Mouse (Mus musculus): ENCODE results near the gene Gm10337.

The Gm10337 gene

DNA sequence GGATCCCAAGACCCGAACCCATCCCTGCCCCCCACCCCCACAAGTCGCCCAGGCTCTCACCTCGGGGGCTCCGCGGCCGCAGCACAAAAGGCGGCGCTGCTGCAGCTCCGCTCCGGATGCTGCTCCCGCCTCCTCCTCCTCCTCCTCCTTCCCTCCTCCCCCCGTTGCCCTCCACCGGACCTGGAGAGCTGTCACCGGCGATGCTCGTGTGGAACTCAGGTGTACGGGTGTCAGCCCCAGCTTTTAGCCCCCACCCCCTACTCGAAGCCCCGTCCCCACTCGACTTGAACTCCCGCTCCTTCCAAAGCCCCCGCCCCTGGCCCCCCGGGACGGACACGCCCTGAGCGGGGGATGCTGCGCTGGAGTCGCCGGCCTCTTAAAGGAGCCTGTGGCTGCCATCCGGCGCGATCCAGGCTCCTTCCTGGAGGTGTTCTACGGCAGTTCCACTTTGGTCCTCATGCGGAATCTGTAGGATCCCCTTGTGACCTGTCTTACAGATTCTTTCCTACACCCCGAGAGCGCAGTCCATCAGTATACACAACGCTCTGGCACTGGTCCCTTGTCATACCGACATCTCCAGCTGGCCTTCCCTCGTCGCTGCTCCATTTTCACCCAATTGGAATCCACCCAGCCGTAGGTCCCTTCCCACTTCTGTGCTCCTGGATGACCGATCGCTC lies 13.3 kb downstream of the Gm10337 start, which contains the start of gene Map3k12:
Gene Map3k12, minus strand, starts transcription at position 337 of the 677 bp plus-strand sequence.
- peak; percentile 73 for DNase-seq (ENCODE audit: low spot score)

DNA sequence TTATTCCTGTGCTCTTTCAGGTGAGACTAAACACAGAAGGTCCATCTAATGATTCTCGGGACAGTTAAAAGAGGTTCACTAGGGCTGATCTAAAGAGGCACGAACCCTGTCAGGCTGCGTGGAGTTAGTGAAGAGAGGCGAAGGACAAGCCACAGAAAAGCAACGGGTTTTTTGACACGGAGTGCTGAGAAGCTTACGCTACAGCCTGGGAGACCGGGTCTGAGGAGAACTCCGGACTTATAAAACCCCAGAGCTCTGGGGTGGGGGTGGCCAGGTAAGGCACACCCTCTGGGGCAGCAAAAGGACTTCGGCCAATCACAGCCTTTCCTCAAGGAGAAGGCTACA lies 14.1 kb downstream of the Gm10337 start:
- DNase-seq (ENCODE audit: low spot score), result no peak

DNA sequence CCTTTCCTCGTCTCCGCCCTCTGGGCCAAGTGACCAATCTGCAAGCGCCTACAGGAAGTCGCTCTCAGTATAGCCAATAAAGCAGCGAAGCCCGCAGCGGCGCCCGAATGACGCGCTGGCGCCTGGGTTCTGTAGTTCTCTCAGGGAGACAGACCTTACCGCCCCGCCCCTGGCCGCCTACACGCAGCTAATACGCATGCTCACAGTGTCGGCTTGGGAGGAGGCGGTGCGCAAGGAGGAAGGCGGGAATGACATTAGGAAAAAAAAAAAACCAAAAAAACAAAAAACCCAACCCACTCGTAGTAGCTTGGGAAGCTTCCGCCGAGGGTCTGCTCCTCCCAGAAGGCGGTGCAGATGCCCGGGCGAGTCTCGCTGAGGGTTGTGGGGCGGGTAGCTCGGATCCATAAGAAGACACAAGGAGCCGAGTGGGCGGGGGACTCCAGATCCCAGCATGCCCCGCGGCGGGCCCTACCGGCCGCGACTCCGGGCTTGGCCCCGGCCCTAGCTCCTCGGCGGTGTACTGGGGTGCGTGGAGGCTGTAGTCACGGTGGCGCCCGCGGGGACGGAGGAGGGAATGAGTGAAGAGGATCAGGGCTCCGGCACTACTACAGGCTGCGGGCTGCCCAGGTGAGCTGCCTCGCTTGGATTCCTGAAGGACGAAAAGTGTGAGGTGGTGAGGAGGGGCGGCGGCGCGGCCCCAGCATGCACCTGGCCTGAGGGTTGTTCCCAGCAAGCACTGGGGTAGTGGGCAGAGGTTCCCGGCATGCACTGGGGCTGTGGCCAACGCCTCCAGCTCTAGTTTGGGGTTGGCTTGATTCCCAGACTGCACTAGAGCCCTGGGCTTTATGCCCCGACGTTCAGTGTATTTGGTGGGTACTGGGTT lies 14.7 kb downstream of the Gm10337 start, which contains the start of gene Tarbp2:
Gene Tarbp2, plus strand, starts transcription at position 217 of the 883 bp plus-strand sequence.
- peak; percentile 100 for DNase-seq (ENCODE audit: low spot score)

DNA sequence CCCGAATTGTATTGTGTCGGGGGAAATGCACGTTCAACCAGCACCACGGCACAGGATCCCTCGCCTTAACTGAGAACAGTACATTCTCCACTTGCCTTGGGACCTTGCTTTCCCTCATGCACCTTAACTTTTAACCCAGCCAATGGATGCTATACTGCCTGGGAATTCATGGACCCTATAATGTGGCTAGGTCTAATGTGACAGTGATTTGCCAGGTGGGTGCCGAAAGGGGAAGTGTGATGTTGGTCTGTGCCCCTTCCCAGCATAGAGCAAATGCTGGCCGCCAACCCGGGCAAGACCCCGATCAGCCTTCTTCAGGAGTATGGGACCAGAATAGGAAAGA lies 15.3 kb downstream of the Gm10337 start:
- DNase-seq (ENCODE audit: low spot score), result no peak

DNA sequence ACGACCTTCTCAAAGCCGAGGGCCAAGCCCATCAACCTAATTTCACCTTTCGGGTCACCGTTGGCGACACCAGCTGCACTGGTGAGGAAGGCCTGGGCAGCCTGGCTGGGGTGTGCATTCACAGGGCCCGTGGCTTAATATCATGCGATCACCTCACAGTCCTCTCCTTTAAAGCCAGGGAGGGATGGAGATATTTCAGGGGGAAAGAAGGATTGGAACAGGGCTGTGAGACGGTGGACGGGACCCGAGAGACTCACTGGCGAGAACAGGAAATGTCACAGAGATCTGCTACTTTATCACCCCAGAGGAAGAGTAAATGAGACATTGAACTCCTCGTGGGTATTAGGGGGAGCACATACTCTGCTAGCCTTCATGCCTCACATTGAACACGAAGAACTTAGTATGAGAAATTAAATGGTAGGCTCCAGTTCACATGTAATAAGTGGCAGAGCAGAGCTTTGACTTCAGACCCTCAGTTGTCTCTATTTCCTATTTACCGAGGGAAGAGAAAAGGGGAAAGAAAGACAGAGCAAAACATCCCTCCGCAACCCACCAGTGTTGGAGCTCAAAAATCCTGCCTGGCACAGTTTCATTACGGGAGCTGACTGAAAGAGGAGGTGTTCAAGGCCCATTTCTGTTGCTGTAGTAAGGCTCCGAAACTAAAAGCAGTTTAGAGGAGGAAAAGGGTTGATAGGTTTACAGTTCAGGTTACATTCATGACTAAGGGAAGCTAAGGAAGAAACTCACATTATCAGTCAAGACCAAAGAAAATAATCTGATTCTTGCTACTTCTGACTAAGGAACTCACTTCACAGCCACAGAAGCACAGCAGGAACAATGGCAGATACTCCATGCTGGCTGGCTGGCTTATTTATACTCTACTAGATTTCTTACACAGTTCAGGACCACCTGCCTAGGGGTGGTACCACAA lies 16.0 kb downstream of the Gm10337 start:
- no peak for DNase-seq (ENCODE audit: low spot score)

DNA sequence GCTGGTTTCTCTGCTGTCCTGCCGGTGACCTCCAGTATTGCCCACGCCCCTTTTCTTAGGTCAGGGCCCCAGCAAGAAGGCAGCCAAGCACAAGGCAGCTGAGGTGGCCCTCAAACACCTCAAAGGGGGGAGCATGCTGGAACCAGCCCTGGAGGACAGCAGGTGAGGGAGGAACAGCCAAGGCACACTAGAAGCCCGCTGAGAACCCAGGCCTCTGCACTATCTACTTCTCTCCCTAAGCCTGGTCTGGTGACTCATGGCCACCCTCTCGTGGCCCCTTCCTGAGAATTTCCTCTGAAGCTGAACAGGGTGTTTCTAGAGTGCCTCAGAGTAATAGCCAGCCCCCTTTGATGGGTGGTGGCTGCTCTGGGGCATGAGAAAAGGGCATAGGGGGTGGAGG lies 16.9 kb downstream of the Gm10337 start:
- no peak for DNase-seq (ENCODE audit: low spot score)

DNA sequence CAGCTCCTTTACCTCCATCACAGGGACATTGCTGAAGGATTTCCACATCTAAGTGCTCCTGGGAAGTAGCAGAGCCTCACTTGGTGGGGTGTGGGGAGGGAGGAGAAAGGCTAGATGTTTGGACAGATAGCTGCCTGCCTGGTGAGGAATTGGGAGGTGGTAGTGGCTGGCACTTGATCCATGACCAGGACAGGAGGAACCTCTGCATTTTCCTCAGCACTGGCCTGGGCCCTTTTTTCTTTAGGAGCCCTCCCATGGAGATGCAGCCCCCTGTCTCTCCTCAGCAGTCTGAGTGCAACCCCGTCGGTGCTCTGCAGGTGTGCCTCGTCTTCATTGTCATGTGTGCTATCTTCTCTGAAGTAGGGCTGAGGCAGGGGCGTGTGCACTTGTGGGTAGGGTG lies 18.0 kb downstream of the Gm10337 start:
- DNase-seq (ENCODE audit: low spot score), result no peak

DNA sequence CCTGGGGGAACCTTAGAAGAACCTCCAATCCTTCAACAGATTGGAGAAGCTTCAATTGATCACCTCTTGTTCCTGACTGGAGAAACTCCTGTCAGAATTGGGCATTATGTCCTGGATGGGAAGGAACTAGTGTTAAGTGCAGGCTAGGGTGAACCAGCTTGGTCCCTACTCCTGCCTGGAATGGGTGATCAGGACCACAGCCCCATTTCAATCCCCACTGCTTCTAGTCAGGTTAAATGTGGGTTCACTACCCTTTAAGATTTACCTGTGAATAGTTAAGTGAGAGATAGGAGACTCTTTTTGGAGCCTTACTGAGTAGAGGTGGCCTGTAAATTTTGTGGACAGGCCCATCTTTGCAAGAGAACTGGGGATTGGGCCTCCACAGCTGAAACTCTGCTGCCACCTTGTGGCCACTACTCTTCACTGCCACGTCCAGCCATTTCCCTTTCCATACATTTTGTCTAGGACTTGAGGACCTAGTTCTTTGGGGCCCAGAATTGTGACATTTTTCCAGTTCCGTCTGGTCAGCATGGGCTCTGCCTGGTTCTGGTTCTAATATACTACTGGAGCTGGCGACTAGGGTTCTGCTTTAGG lies 21.5 kb downstream of the Gm10337 start, which contains the start of gene Npff:
Gene Npff, minus strand, starts transcription at position 51 of the 594 bp plus-strand sequence.
- DNase-seq (ENCODE audit: low spot score), result peak; percentile 76

DNA sequence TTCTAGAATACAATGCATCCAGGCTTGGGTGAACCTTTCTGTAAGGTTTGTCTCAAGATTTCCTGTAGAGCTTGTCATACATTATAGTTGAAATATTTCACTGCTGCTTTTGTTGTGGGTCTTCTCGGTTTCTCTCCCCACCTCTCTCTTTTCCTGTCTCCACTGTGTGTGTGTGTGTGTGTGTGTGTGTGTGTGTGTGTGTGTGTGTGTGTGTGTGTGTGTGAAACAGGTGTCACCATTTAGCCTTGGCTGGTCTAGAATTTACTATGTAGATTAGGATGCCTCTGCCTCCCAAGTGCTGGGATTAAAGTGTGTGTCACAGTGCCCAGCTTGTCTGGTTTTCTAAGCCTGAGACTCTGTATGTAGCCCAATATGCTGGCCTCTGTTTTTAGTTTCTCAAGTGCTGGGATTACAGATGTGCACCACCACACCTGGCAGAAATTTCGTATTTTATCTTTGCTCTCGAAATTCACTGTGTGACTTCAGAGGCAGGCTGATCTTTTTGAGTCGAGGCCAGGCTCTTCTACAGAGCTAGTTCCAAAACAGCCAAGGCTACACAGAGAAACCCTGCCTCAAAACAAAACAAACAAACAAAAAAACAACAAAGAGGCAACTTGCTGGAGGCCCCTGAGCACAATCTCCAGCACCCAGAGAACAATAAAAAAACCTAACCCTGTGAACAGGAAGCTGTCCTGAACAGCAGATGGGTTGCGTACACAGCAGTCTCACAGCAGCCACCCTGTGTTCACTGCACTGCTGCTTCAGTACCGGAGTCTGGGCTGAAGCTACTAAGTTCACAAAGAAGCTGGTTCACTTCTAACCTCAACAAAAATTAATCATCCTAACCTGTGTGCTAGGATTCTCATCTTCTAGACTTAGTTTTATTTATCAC lies 22.8 kb downstream of the Gm10337 start:
- no peak for DNase-seq (ENCODE audit: low spot score)

DNA sequence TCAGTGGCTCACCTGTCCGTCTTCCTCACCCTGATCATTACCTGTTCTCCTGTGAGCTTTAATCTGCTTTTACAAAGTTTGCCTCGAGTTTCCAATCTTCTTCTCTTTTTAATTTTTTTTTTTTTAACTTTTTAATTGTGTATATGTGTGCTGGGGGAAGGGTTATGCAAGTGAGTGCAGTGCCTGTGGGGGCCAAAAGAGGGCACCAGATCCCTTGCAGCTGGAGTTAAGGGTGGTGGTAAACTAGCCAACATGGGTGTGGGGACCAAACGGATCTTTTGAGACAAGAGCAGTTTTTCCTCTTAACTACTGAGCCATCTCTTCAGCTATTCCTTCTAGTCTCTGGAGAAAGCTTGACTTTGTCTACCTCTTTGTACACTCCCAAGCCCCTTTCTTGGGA lies 24.4 kb downstream of the Gm10337 start:
- DNase-seq (ENCODE audit: low spot score), result no peak

DNA sequence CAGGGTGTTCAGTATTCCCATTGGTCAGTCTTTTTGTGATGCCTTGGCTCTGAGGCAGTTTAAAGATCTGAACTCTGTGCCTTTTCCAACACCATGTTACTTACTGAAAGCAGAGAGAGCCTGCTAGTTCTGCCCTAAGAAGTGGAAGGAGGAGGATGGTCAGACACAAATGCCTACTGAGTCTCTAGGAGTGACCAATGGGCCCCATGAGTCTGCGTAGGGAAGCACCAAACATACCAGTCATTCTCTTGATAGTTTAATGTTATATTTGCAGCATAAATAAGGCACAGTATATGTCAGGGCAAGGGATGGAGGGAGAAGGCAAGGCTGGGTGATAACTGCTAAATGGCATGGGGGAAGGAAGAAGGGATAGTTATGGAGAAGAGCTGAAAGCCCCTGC lies 24.9 kb downstream of the Gm10337 start:
- DNase-seq (ENCODE audit: low spot score), result no peak

DNA sequence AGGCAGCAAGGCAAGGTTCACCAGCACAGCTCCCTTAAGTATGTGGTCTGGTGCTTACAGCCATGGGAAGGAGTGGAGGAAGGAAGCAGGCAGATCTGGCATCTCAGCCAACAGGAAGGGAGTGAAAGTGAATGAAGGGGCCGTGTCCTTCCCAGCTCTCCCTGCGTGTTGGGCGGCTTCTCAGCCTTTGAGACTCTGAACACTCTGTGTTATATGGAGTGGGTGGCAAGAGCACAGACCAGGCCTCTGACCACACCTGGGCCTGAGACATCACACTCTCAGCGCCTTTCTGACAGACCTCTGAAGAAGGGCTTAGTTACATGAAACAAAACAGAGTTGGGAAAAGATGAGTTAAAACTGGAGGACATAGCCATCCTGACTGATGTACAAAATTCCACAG lies 27.0 kb downstream of the Gm10337 start:
- no peak for DNase-seq (ENCODE audit: low spot score)

DNA sequence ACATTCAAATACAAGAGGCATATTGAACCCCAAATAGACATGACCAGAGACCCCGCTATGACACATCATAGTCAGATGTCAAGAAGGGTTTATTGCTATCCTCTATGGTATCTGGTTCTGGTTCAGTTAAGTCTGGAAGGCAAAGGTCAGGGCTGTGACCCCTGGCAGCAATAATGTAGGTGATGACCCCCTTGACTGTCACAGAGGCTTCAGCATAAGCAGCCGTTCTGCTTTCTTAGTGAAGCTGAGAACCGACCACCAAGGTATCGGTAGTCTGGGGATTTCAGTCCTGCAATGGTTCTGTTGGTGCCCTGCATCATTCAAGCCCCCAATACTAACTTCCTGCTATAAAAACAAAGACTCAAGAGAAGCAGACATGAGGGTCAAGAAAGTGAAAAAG lies 28.1 kb downstream of the Gm10337 start:
- no peak for DNase-seq (ENCODE audit: low spot score)

DNA sequence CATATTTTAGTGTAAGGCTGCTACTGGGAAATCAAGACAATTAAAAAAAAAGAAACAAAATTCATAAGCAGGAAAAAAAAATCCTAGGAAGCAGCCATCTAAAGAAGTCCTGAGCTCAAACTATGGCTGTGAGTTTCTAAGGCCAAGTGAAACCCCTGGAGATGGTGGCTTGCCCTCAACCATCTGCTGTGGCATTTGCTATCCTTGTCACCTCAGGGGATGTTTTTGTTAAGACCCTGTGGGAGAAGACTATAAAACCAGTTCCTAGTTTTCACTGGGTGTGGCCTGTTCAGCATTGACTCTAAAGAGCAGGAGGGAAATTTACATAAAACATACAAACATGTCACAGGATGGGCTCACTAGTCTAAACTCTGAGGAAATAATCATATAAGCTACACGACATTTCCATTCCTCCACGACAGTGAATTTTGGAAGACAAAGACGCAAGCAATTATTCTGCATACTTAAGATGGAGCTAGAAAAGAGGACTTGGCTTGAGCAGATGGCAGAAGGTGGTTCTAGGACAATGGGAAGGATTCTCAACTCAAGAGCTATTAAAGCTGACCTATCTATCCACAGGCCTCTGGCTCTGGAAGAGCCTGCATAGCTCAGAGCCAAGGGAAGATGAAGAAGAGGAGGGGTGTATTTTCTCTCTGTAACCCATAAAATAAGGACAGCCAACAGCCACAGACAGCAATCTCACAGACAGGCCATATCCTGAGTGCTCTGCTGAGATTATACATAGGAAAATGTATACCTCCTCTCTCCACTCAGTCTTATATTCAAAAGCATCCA lies 28.8 kb downstream of the Gm10337 start:
- no peak for DNase-seq (ENCODE audit: low spot score)

DNA sequence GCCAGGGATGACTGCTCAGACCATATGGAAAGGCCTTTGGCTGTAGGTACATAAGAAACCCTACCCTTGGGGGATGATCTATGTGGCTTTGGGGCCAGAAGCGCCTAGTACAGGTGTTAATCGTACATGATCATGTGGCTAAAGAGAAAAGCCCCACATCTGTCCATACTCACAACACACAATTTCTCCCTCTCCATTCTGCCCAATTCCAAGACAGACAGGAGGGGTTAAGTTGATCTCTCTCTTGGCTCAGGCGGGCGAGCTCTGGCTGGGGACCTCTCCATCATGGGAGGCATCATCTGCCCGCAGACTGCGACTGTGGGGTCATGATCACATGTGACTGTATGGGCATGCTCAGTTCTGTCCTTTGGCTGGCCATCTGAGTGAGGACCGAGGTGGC lies 30.4 kb downstream of the Gm10337 start:
- DNase-seq (ENCODE audit: low spot score), result no peak

DNA sequence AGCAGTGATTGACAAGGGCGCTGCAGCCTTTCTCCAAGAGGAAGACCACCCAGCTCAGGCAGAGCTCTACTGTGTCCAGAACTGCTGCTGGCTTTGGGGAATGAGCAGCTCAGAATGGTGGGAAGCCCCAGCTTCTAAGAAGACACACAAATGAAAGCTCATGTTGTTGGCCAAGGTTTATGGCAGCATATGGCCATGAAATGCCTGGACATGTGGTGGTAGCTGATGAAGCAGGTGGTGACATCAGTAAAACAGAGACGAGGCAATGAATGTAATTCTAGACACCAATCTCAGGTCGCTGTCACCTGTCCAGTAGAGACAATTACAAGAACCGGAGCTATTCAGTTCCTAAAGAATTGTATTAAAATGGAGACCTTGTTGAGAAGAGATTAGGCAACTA lies 41.3 kb downstream of the Gm10337 start:
- no peak for DNase-seq (ENCODE audit: low spot score)

DNA sequence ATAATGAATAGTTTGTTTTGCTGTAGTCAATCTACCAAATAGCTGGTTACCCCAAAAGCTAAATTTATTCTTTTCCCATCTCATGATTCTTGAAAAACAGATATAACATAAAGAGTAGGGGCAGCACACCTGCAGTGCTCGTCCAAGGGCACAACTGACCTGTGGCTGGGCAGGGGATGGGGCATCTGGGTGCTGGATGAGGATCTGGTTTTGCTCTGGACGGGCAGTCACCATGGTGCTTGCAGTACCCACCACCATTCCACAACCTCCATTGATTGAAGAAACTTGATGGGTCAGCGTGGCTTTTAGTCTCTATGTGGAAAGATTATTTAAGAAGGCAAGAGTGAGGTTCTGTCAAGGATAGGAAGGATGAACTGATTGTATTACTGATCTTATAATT lies 42.7 kb downstream of the Gm10337 start:
- DNase-seq (ENCODE audit: low spot score), result no peak

DNA sequence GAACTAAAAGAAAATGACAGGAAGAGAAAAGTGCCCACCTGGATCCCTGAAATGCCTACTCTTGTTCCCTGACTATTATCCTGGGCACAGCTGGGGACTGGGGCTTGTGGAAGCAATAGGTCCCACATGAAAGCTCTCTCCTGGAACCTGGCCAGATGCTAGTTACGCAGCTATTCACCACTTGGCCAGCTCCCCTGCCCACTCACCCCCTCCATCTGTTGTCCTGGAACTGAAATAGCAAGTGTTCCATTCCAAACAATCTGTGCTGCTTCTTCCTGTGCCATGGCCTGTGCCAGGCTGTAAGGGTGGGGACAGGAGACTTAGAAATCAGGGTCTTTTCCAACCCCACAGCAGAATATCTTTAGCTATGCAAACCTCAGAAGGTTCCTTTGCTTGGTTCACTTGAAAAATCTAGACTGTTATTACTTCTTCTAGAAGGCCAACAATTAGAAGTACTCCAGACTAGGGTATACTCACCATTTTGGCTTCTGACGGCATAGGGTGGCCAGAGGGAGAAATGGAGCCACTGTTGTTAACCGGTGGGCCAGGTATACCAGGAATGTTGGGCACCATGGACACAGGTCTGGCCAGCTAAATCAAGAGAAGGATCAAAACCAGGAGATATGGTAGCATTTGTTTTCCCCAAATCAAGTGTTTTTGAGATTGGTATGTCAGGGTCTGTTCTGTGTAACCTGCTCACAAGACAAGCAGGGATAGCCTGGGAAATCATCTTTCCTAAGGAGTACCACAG lies 43.3 kb downstream of the Gm10337 start:
- peak; percentile 32 for DNase-seq (ENCODE audit: low spot score)

DNA sequence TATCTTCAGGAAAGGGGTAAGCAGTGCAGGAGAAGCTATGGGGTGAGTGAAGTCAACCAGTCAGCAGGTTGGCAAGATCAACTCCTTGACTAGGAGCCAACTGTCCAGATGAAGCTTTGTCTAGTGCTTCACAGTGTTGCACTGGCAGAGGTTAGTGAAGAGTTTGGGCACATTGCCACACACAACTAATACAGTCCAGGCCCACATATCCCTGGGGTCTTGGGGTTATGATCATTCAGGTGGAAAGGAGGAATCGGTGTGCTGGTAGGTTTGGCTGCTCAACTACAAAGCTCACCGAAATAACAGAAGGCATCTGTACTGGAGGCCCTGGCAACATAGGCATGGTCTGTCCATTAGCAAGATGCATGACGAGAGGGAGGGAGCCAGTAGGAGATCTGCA lies 44.0 kb downstream of the Gm10337 start:
- no peak for DNase-seq (ENCODE audit: low spot score)
